Mouse (Mus musculus) MEL (cell line): ENCODE measurements at regions not wholly inside any gene's neighbourhood (a gene's known extent, or its start where the extent isn't known, plus 50 kb on each side); places are given as distances from the start of the nearest gene placed in this dataset.

Experiments used
- DNase-seq: peaks from one replicate; pipeline ENCODE4 v3.0.0; 2011; ENCODE audit warnings: low read depth, low spot score
- H3K27ac ChIP-seq: 2 replicates; pipeline ENCODE4 v1.5.1; 2012; ENCODE audit warnings: low read depth, mild to moderate bottlenecking, control low read depth, low read length, moderate library complexity; ENCODE audit not compliant: control insufficient read depth
- H3K27me3 ChIP-seq, 2 experiments: fragments of 150-350 bp in 1 of 2; sonication (generic) in 1 of 2; 2 replicates each; pipeline ENCODE4 v1.6.1; 2012; ENCODE audit warnings: low read length in 2 of 2, mild to moderate bottlenecking in 2 of 2, improper control_type of control experiment in 1 of 2, moderate library complexity in 1 of 2; ENCODE audit not compliant: insufficient read depth in 2 of 2, control insufficient read depth in 1 of 2
- H3K36me3 ChIP-seq, 2 experiments: 2 replicates each; pipeline ENCODE4 v1.6.1; 2012 to 2014; ENCODE audit warnings: low read length in 2 of 2, improper control_type of control experiment in 1 of 2, inconsistent platforms in 1 of 2, mild to moderate bottlenecking in 1 of 2; ENCODE audit not compliant: insufficient read depth in 2 of 2, control insufficient read depth in 1 of 2
- H3K4me1 ChIP-seq, 2 experiments: fragments of 150-350 bp in 1 of 2; sonication (generic) in 1 of 2; 2 replicates each; pipeline ENCODE4 v1.6.1; 2012; ENCODE audit warnings: low read length in 2 of 2, improper control_type of control experiment in 1 of 2, mild to moderate bottlenecking in 1 of 2; ENCODE audit not compliant: insufficient read depth in 2 of 2, control insufficient read depth in 1 of 2
- H3K4me3 ChIP-seq, 2 experiments: fragments of 150-350 bp in 1 of 2; sonication (generic) in 1 of 2; 2 replicates each; pipeline ENCODE4 v1.5.1; 2012; ENCODE audit warnings: low read depth in 2 of 2, low read length in 2 of 2, mild to moderate bottlenecking in 2 of 2, moderate library complexity in 2 of 2, control low read depth in 1 of 2, improper control_type of control experiment in 1 of 2; ENCODE audit not compliant: control insufficient read depth in 1 of 2, insufficient read depth in 1 of 2
- H3K79me2 ChIP-seq: 2 replicates; pipeline ENCODE4 v1.6.1; 2012; ENCODE audit warnings: mild to moderate bottlenecking, low read length, moderate library complexity; ENCODE audit not compliant: control insufficient read depth, poor library complexity, insufficient read depth
- H3K9ac ChIP-seq: 2 replicates; pipeline ENCODE4 v1.6.1; 2012; ENCODE audit warnings: low read depth, mild to moderate bottlenecking, control low read depth, low read length, moderate library complexity; ENCODE audit not compliant: control insufficient read depth, poor library complexity, severe bottlenecking
- H3K9me3 ChIP-seq: fragments of 150-350 bp; sonication (generic); replicated peaks from 2 replicates; pipeline ENCODE4 v1.6.1; 2012; ENCODE audit warnings: mild to moderate bottlenecking, low read length, improper control_type of control experiment, moderate library complexity; ENCODE audit not compliant: insufficient read depth
- CHD1 ChIP-seq: IDR thresholded peaks from 2 replicates; pipeline ENCODE4 v1.6.1; 2012; ENCODE audit warnings: low read depth, mild to moderate bottlenecking, inconsistent platforms, low read length, improper control_type of control experiment
- CHD2 ChIP-seq: IDR thresholded peaks from 2 replicates; pipeline ENCODE4 v1.6.1; 2011; ENCODE audit warnings: low read length, improper control_type of control experiment
- E2F4 ChIP-seq: IDR thresholded peaks from 2 replicates; pipeline ENCODE4 v1.6.1; 2011; ENCODE audit warnings: low read depth, low read length, improper control_type of control experiment, borderline replicate concordance
- EP300 ChIP-seq, 2 experiments: IDR thresholded peaks; 2 replicates each; pipeline ENCODE4 v1.6.1; 2011; ENCODE audit warnings: improper control_type of control experiment in 2 of 2, low read length in 2 of 2, low read depth in 1 of 2, mild to moderate bottlenecking in 1 of 2
- ETS1 ChIP-seq: IDR thresholded peaks from 2 replicates; pipeline ENCODE4 v1.6.1; 2012; ENCODE audit warnings: low read depth, mild to moderate bottlenecking, inconsistent platforms, low read length, improper control_type of control experiment, moderate library complexity
- HCFC1 ChIP-seq: IDR thresholded peaks from 2 replicates; pipeline ENCODE4 v1.6.1; 2012; ENCODE audit warnings: low read depth, mild to moderate bottlenecking, inconsistent platforms, low read length, improper control_type of control experiment, moderate library complexity
- KAT2A ChIP-seq: conservative IDR thresholded peaks from 2 replicates; pipeline ENCODE4 v1.6.1; 2012; ENCODE audit warnings: low read depth, low read length, improper control_type of control experiment, inconsistent platforms
- MAFK ChIP-seq: IDR thresholded peaks from 2 replicates; pipeline ENCODE4 v1.6.1; 2011; ENCODE audit warnings: low read depth, mild to moderate bottlenecking, low read length, improper control_type of control experiment, borderline replicate concordance
- POLR2AphosphoS2 ChIP-seq: IDR thresholded peaks from 2 replicates; pipeline ENCODE4 v1.6.1; 2011; ENCODE audit warnings: low read length, improper control_type of control experiment
- ZKSCAN1 ChIP-seq: IDR thresholded peaks from 2 replicates; pipeline ENCODE4 v1.6.1; 2012; ENCODE audit warnings: low read depth, mild to moderate bottlenecking, inconsistent platforms, low read length, improper control_type of control experiment, moderate library complexity

GRCm38 (mm10) chr8:25441057-25441441 is 616.9 kb upstream of the Adam5 start:
- no peak for DNase-seq
- Histone ChIP-seq H3K27ac (no peak overlapping the region), H3K79me2 (no peaks in the 10 kb centered on the region), H3K9me3 (no peaks in the 10 kb centered on the region), H3K36me3 (peaks cover 0 to 7% of the 10 kb centered on the region in 2 experiments; a peak in 2 of 4 replicates), H3K9ac (no peak overlapping the region), H3K27me3 (no peaks in the 10 kb centered on the region), H3K4me3 (no peak overlapping the region), H3K4me1 (peaks cover 0 to 17% of the 10 kb centered on the region in 2 experiments; a peak in 2 of 4 replicates)
- no peak for TF ChIP-seq CHD1

GRCm38 (mm10) chr8:25440391-25441056 is 616.4 kb upstream of the Adam5 start:
- Histone ChIP-seq H3K4me3 (no peak overlapping the region), H3K27ac (no peak overlapping the region), H3K9me3 (no peaks in the 10 kb centered on the region), H3K79me2 (no peaks in the 10 kb centered on the region), H3K36me3 (peaks cover 0 to 4% of the 10 kb centered on the region in 2 experiments; a peak in 1 of 4 replicates), H3K27me3 (no peaks in the 10 kb centered on the region), H3K4me1 (peaks cover 0 to 12% of the 10 kb centered on the region in 2 experiments; a peak in 2 of 4 replicates), H3K9ac (no peak overlapping the region)
- DNase-seq, result no peak
- TF ChIP-seq HCFC1 (no peak), CHD2 (no peak), ZKSCAN1 (no peak), POLR2AphosphoS2 (no peak), E2F4 (no peak), MAFK (no peak), KAT2A (no peak)

GRCm38 (mm10) chr8:25439971-25440370 is 615.8 kb upstream of the Adam5 start:
- Histone ChIP-seq H3K27ac (no peak overlapping the region), H3K4me3 (no peak overlapping the region), H3K4me1 (peaks cover 0 to 8% of the 10 kb centered on the region in 2 experiments; a peak in 2 of 4 replicates), H3K36me3 (peaks cover 0 to 2% of the 10 kb centered on the region in 2 experiments; a peak in 1 of 4 replicates), H3K9me3 (no peaks in the 10 kb centered on the region), H3K79me2 (no peaks in the 10 kb centered on the region), H3K9ac (no peak overlapping the region), H3K27me3 (no peaks in the 10 kb centered on the region)
- no peak for TF ChIP-seq CHD2
- TF ChIP-seq E2F4, result no peak
- TF ChIP-seq EP300 (IDR thresholded peaks at IDR 0.05; ENCODE audit: low read depth in 1 of 2, low read length in 2 of 2), result no peak
- TF ChIP-seq ETS1, result no peak
- DNase-seq, result no peak
